Mouse (Mus musculus) frontal cortex, postnatal 14 days (tissue): ENCODE results near the gene Agap1.

ENCODE experiments used
- DNase-seq, 2 experiments: peaks; one replicate each; pipeline ENCODE4 v3.0.0; 2022; ENCODE audit warnings: low spot score in 2 of 2

Agap1 gene

GRCm38 (mm10) chr1:89713681-89714080, 259.1 kb downstream of the Agap1 start:
- DNase-seq, result no peak

GRCm38 (mm10) chr1:89714165-89714980, 259.8 kb downstream of the Agap1 start:
- no peak for DNase-seq

- DNase-seq, result no peak
These were observed 261.6 kb downstream of the Agap1 start for GRCm38 (mm10) chr1:89716234-89716633.

- no peak for DNase-seq
These were observed 262.5 kb downstream of the Agap1 start for GRCm38 (mm10) chr1:89717100-89717499.

GRCm38 (mm10) chr1:89718782-89719403, 264.3 kb downstream of the Agap1 start:
- no peak for DNase-seq

GRCm38 (mm10) chr1:89724141-89724540, 269.5 kb downstream of the Agap1 start:
- no peak for DNase-seq

- no peak for DNase-seq
These were observed 269.9 kb downstream of the Agap1 start for GRCm38 (mm10) chr1:89724555-89724954.

GRCm38 (mm10) chr1:89724957-89725356, 270.4 kb downstream of the Agap1 start:
- no peak for DNase-seq

- no peak for DNase-seq
These were observed 273.9 kb downstream of the Agap1 start for GRCm38 (mm10) chr1:89728481-89728880.

GRCm38 (mm10) chr1:89730589-89731195, 276.1 kb downstream of the Agap1 start:
- no peak for DNase-seq

GRCm38 (mm10) chr1:89734368-89734767, 279.8 kb downstream of the Agap1 start:
- no peak for DNase-seq

GRCm38 (mm10) chr1:89735146-89735545, 280.5 kb downstream of the Agap1 start:
- DNase-seq, result no peak

GRCm38 (mm10) chr1:89736021-89736420, 281.4 kb downstream of the Agap1 start:
- no peak for DNase-seq

GRCm38 (mm10) chr1:89739067-89739774, 284.6 kb downstream of the Agap1 start:
- no peak for DNase-seq

GRCm38 (mm10) chr1:89739775-89740099, 285.1 kb downstream of the Agap1 start:
- no peak for DNase-seq

GRCm38 (mm10) chr1:89742359-89742758, 287.8 kb downstream of the Agap1 start:
- no peak for DNase-seq

GRCm38 (mm10) chr1:89746171-89746570, 291.6 kb downstream of the Agap1 start:
- no peak for DNase-seq

- no peak for DNase-seq
These were observed 295.1 kb downstream of the Agap1 start for GRCm38 (mm10) chr1:89749666-89750065.

- no peak for DNase-seq
These were observed 295.9 kb downstream of the Agap1 start for GRCm38 (mm10) chr1:89750495-89750894.

- no peak for DNase-seq
These were observed 296.3 kb downstream of the Agap1 start for GRCm38 (mm10) chr1:89750921-89751320.

GRCm38 (mm10) chr1:89751344-89751743, 296.7 kb downstream of the Agap1 start:
- DNase-seq, result no peak

- no peak for DNase-seq
These were observed 298.1 kb downstream of the Agap1 start for GRCm38 (mm10) chr1:89752659-89753058.
